Mouse (Mus musculus) forebrain, postnatal 0 days (tissue): ENCODE results near the gene Gpr183. TPM values are rescaled to one million over a fixed set of nuclear protein-coding genes. Genes with fewer than 3 reads are reported as not detected.
A peak's percentile ranks its signal among the peaks of the same experiment; 100 is the strongest.

ENCODE experiments used
- ATAC-seq: fragments of 200-750 bp; cut with Nextera tagmentation; 2 replicates; pipeline ENCODE4 v1.8.0; 2017; ENCODE audit warnings: mild to moderate bottlenecking, moderate library complexity
- DNase-seq: peaks from one replicate; pipeline ENCODE4 v3.0.0-alpha.2; 2015
- H3K27ac ChIP-seq: fragments of 300-500 bp; sonication (generic); 2 replicates; pipeline ENCODE4 v1.5.1; 2014; ENCODE audit warnings: low read depth, mild to moderate bottlenecking, antibody characterized with exemption, low read length, moderate library complexity, mixed read lengths
- H3K27me3 ChIP-seq: fragments of 300-500 bp; sonication (generic); 2 replicates; pipeline ENCODE4 v1.6.1; 2014; ENCODE audit warnings: mild to moderate bottlenecking, low read length, mixed read lengths; ENCODE audit not compliant: insufficient read depth
- H3K36me3 ChIP-seq: fragments of 300-500 bp; sonication (generic); 2 replicates; pipeline ENCODE4 v1.6.1; 2014; ENCODE audit warnings: mild to moderate bottlenecking, moderate library complexity; ENCODE audit not compliant: insufficient read depth
- H3K4me1 ChIP-seq: fragments of 300-500 bp; sonication (generic); 2 replicates; pipeline ENCODE4 v1.6.1; 2014; ENCODE audit warnings: antibody characterized with exemption; ENCODE audit not compliant: insufficient read depth
- H3K4me2 ChIP-seq: fragments of 300-500 bp; sonication (generic); 2 replicates; pipeline ENCODE4 v1.6.1; 2014; ENCODE audit warnings: low read depth, mild to moderate bottlenecking, moderate library complexity
- H3K4me3 ChIP-seq: fragments of 300-500 bp; sonication (generic); 2 replicates; pipeline ENCODE4 v1.5.1; 2014; ENCODE audit warnings: low read depth, low read length, mixed read lengths
- H3K9ac ChIP-seq: fragments of 300-500 bp; sonication (generic); 2 replicates; pipeline ENCODE4 v1.6.1; 2014; ENCODE audit warnings: mild to moderate bottlenecking
- H3K9me3 ChIP-seq: fragments of 300-500 bp; sonication (generic); 2 replicates; pipeline ENCODE4 v1.6.1; 2016; ENCODE audit warnings: low read length
- CTCF ChIP-seq: sonication (generic); IDR thresholded peaks from 2 replicates; pipeline ENCODE4 v1.5.1; 2016; ENCODE audit warnings: antibody characterized with exemption, control low read depth, low read depth
- WGBS: fragments of 180-500 bp; shearing (Covaris S2); extraction: QIAGEN DNeasy Blood & Tissue Kit; methylation state at CpG from one replicate; pipeline ENCODE4 v1.1.7; 2014; 5-methylcytosine and 5-hydroxymethylcytosine counted together
- polyA plus RNA-seq: library from polyadenylated mRNA; unstranded; fragments of >200 nt; fragmentation: Nextera tagmentation; extraction: Ambion mirVana; gene quantifications from 2 replicates; pipeline ENCODE4 v1.2.1, GENCODE M21; 2015
- total RNA-seq: library from RNA; depleted of rRNA; stranded (reverse); fragments of >200 nt; gene quantifications from 2 replicates; pipeline ENCODE4 v1.2.3, GENCODE M21; 2014

Gene Gpr183
- total and polyA plus RNA-seq, 2 experiments from 2014 or later, result 0.52 to 0.74 TPM

DNA sequence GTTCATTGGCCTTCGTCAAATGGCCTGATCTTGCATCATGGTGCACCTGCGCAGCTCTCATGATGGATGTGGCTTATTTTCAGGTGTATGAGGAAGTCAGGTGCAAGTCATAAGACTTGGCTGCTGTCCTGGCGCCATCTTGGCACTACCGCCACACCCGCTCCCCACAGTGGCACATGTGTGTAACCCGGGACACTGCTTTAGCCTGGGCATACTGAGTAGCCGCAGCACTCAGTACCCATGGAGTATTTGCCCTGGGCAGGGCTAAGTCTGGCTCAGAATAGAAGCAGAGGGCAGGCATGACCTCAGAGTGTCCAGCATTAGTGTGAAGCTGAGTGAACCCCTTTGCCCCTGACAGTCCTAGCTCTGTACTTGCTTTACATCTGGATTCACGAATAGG is 37.5 kb downstream of the Gpr183 start:
- Histone ChIP-seq H3K4me3 (no peak overlapping the region), H3K27ac (no peak overlapping the region), H3K9ac (no peak overlapping the region), H3K4me1 (no peaks in the 10 kb centered on the region), H3K9me3 (no peaks in the 10 kb centered on the region), H3K4me2 (no peak overlapping the region), H3K36me3 (no peaks in the 10 kb centered on the region), H3K27me3 (no peaks in the 10 kb centered on the region)
- no peak for TF ChIP-seq CTCF
- 94% methylated on average over 8 of the region's 8 CpGs for WGBS
- DNase-seq (no peak), ATAC-seq (no peak)

DNA sequence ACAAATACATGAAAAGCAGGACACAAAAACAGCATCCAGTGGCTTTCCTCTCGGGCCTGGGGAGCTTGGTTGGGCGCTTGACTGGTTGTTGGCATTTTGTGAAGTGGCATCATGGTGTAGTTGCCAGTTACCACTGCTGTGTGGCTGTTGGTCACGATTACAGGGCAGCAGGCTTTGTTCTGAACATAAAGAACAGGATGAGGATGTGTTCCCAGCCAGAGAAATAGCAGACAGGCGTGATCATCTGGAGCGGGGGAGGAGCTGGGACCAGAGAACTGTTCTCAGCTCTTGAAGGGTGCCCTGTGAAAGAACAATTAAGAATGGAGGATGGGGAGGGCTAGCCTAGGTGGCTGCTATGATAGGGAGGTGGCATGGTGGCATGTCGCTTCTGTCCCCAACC is 38.1 kb downstream of the Gpr183 start:
- Histone ChIP-seq H3K4me3 (no peak overlapping the region), H3K4me2 (no peak overlapping the region), H3K9ac (no peak overlapping the region), H3K4me1 (no peaks in the 10 kb centered on the region), H3K9me3 (no peaks in the 10 kb centered on the region), H3K27ac (no peak overlapping the region), H3K27me3 (no peaks in the 10 kb centered on the region), H3K36me3 (no peaks in the 10 kb centered on the region)
- ATAC-seq (no peak), DNase-seq (no peak)
- WGBS, result 76% methylated on average over 6 of the region's 6 CpGs
- TF ChIP-seq CTCF, result no peak

DNA sequence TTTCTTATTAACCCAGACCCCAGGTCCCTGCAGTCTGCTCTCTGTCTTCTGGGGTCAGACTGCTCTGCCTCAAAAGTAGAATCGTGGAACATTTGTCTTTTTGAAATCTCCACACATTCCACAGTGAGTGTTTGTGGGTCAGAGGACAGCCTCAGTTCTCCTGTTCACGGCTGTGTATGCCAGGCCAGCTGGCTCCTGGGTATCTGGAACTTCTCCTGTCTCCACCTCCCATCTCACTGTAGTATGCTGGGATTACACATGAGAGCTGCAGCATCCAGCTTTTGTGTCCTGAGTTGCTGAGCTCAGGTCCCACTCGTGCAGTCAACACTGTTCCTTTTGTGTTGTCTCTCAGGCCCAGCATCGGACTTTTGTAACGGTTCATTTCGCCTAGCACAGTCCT is 40.1 kb downstream of the Gpr183 start:
- Histone ChIP-seq H3K27ac (no peak overlapping the region), H3K9ac (no peak overlapping the region), H3K4me2 (no peak overlapping the region), H3K4me3 (no peak overlapping the region), H3K4me1 (no peaks in the 10 kb centered on the region), H3K27me3 (no peaks in the 10 kb centered on the region), H3K9me3 (no peaks in the 10 kb centered on the region), H3K36me3 (no peaks in the 10 kb centered on the region)
- WGBS, result 74% methylated on average over 6 of the region's 6 CpGs
- ATAC-seq (no peak), DNase-seq (no peak)
- TF ChIP-seq CTCF, result no peak

DNA sequence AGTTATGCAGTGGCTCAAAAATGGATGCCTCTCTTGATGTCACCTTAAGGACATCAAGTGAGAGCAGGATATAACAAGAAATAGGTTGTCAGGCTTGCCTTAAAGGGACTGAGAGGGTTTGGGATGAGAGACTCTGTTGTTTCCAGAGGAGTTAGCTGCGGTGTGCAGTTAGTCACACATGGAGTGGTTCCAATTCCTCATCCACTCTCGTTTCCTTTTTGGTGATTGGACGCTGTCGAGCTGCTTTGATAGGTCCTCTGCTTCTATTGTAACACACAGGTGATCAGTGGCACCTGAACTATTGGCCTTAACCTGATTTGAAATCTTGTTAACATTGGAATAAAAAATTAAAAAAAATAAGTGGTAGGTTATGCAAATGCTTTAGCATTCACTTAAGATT is 42.3 kb downstream of the Gpr183 start:
- Histone ChIP-seq H3K27ac (no peak overlapping the region), H3K9me3 (no peaks in the 10 kb centered on the region), H3K4me1 (no peaks in the 10 kb centered on the region), H3K4me2 (no peak overlapping the region), H3K9ac (no peak overlapping the region), H3K36me3 (peaks cover 5% of the 10 kb centered on the region), H3K4me3 (no peak overlapping the region), H3K27me3 (no peaks in the 10 kb centered on the region)
- ATAC-seq, result no peak
- DNase-seq, result no peak
- TF ChIP-seq CTCF, result no peak
- 70% methylated on average over 4 of the region's 4 CpGs for WGBS

DNA sequence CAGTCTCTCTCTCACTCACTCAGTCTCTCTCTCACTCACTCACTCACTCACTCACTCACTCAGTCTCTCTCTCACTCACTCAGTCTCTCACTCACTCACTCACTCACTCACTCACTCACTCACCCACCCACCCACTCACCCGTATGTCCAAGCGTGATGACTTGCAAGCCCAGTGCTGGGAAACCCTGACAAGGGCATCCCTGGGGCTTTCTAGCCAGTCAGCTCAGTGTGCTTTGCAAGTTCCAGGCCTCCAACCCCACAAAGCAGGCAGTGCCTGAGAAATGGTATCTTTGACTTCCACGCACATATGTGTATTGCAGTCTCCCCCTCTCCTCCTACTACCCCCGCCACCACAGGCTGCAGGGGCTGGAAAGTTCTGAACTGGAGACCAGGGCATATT is 43.0 kb downstream of the Gpr183 start:
- no peak for TF ChIP-seq CTCF
- H3K9me3 ChIP-seq, result no peaks in the 10 kb centered on the region
- peaks cover 11% of the 10 kb centered on the region for H3K36me3 ChIP-seq
- no peak overlapping the region for H3K4me2 ChIP-seq
- DNase-seq (no peak), ATAC-seq (no peak)
- H3K27ac ChIP-seq, result no peak overlapping the region
- H3K9ac ChIP-seq, result no peak overlapping the region
- WGBS, result 92% methylated on average over 4 of the region's 4 CpGs
- H3K4me3 ChIP-seq, result no peak overlapping the region
- no peaks in the 10 kb centered on the region for H3K27me3 ChIP-seq
- H3K4me1 ChIP-seq, result no peaks in the 10 kb centered on the region

DNA sequence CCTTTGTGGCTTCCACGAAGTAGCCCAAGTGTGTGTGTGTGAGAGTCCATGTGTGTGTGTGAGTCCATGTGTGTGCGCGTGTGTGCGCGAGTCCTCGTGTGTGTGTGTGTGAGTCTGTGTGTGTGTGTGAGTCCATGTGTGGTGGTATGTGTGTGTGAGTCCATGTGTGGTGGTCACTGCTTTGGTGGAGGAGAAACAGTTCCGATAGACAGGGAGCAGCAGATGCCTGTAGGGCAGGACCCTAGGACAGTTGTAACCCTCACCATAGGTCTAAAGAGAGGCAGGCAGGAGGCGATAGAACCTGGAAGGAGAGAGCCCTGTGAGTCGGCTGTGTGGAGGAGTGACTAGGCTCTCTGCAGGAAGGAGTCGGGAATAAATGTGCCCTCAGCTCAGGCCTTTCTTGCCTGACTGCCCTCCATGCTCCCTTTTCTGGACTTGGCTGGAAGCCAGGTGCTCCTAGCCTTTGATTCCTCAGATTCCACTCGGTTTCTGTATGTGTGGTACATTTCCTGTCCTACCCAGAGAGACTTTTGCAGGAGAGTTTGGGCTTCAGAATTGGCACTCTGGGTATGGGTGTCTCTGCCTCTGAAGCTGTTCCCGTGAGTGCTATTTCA is 44.4 kb downstream of the Gpr183 start:
- no peak for DNase-seq
- Histone ChIP-seq H3K4me1 (no peaks in the 10 kb centered on the region), H3K27me3 (no peaks in the 10 kb centered on the region), H3K9me3 (no peaks in the 10 kb centered on the region), H3K27ac (no peak overlapping the region), H3K9ac (no peak overlapping the region), H3K36me3 (peaks cover 25% of the 10 kb centered on the region), H3K4me2 (no peak overlapping the region), H3K4me3 (no peak overlapping the region)
- 78% methylated on average over 12 of the region's 12 CpGs for WGBS
- ATAC-seq, result peak; percentile 6; the same call in 1 of the 2 replicates
- TF ChIP-seq CTCF, result no peak

DNA sequence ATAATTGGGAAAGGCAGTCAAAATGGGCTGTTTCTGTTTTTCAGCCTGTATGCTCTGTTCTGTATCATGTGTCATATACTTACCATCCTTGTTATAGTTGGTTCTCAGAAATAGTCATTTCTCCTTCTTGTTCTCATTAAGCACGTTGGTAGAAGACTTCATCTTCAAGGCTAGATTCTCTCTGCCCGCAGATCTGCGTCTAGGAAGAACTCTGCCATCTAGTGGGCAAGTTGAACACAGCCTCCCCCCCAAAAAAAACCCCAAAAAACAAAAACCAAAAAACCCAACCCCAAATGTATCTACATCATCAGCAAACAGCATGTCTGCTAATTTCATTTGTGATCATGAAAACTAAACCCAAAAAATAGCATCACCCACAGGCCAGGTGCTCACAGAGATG is 45.2 kb downstream of the Gpr183 start:
- no peak overlapping the region for H3K4me3 ChIP-seq
- ATAC-seq, result no peak
- no peaks in the 10 kb centered on the region for H3K4me1 ChIP-seq
- no peaks in the 10 kb centered on the region for H3K27me3 ChIP-seq
- no peak overlapping the region for H3K27ac ChIP-seq
- H3K9ac ChIP-seq, result no peak overlapping the region
- peak; percentile 50 for DNase-seq
- WGBS, result 25% methylated on average over 3 of the region's 3 CpGs
- H3K9me3 ChIP-seq, result no peaks in the 10 kb centered on the region
- TF ChIP-seq CTCF, result peak; percentile 66
- H3K4me2 ChIP-seq, result no peak overlapping the region
- H3K36me3 ChIP-seq, result peaks cover 25% of the 10 kb centered on the region
